22 mouse cellular contexts compared by ENCODE assay signal in the genomic region with DNA sequence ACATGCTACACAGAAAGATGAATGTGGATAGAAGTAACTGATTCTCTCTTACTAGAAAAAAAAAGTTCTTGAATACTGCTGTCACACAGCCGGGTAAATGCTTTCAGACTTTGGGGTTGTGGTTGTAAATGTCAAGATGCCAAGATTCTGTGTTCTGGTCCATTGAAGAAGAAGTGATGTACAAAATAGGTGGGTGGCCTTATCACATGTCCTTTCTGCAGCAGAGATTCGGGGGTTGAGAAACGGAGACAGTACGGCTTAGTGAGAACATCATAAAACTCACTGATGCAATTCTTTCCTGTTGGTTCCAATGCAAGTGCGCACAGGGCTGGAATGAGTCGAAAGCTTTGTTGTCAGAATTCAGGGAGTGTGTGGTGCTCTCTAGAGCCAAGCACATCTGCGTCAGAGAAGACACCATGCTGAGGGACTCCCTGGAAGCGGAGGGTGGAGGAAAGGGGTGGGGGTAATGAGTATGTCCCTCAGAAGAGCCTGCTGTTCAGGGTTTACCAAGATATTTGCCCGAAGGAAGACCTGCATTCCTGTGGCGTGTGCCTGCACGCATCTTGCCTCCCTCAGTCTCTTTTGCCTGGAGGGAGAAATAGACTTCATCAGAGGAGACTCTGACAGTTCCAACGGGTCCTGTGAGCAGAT.
DNase-seq lines count a peak whose midpoint lies in the region; ATAC-seq and TF ChIP-seq lines count a peak whose summit lies in the region.
"Had no signal": no experiment of that assay in that cellular context is flagged by ENCODE, and none has a peak within 500 bp of the region (broad histone marks: within the 10 kb centered on the region; RNA-seq: fewer than 3 reads in every experiment).

No protein-coding gene starts in this region.

- TF ChIP-seq EP300 in lung, postnatal 0 days (IDR thresholded peaks at IDR 0.05): no peak

- peak; percentile 75 for ATAC-seq in kidney, embryonic 15.5 days (replicated peaks; ENCODE audit: low FRiP score)
- ATAC-seq in CD4-positive, CD25-positive, alpha-beta regulatory T cell, adult 4 months: no peak
- no peak for ATAC-seq in lung, postnatal 0 days
- ATAC-seq: activated CD4-positive, CD25-positive, alpha-beta regulatory T cell, adult 4 months; forebrain, embryonic 15.5 days; midbrain, embryonic 15.5 days had no signal

- no peak overlapping the region for H3K9ac ChIP-seq in kidney, embryonic 15.5 days
- no peak overlapping the region for H3K9ac ChIP-seq in lung, postnatal 0 days (replicated peaks; ENCODE audit: low read depth)
- H3K9ac ChIP-seq: forebrain, embryonic 15.5 days; limb, embryonic 12.5 days; liver, embryonic 14.5 days; lung, embryonic 15.5 days; midbrain, embryonic 15.5 days; stomach, embryonic 15.5 days had no signal

- H3K36me3 ChIP-seq in kidney, embryonic 15.5 days: no peaks in the 10 kb centered on the region
- no peaks in the 10 kb centered on the region for H3K36me3 ChIP-seq in lung, postnatal 0 days (ENCODE audit: insufficient read depth, low read length)
- H3K36me3 ChIP-seq: forebrain, embryonic 15.5 days; limb, embryonic 12.5 days; lung, embryonic 15.5 days; midbrain, embryonic 15.5 days; stomach, embryonic 15.5 days had no signal

- H3K9me3 ChIP-seq in kidney, embryonic 15.5 days (replicated peaks): no peaks in the 10 kb centered on the region
- no peaks in the 10 kb centered on the region for H3K9me3 ChIP-seq in lung, postnatal 0 days (ENCODE audit: low read length)
- H3K9me3 ChIP-seq: forebrain, embryonic 15.5 days; limb, embryonic 12.5 days; lung, embryonic 15.5 days; midbrain, embryonic 15.5 days; stomach, embryonic 15.5 days had no signal

- H3K4me2 ChIP-seq in kidney, embryonic 15.5 days: peak overlapping the region; percentile 34; the same call in 1 of the 2 replicates
- H3K4me2 ChIP-seq in lung, postnatal 0 days (replicated peaks; ENCODE audit: low read depth, low read length): no peak overlapping the region
- H3K4me2 ChIP-seq: forebrain, embryonic 15.5 days; heart, embryonic 11.5 days; limb, embryonic 12.5 days; lung, embryonic 15.5 days; midbrain, embryonic 15.5 days; stomach, embryonic 15.5 days had no signal

- H3K27me3 ChIP-seq in kidney, embryonic 15.5 days: peaks cover 7% of the 10 kb centered on the region
- no peaks in the 10 kb centered on the region for H3K27me3 ChIP-seq in lung, postnatal 0 days (replicated peaks; ENCODE audit: insufficient read depth, low read length)
- H3K27me3 ChIP-seq: forebrain, embryonic 15.5 days; limb, embryonic 12.5 days; midbrain, embryonic 15.5 days; stomach, embryonic 15.5 days had no signal

- TF ChIP-seq CTCF in lung, postnatal 0 days (IDR thresholded peaks at IDR 0.05): no peak

- peaks cover 8% of the 10 kb centered on the region; the same call in 1 of the 2 replicates for H3K4me1 ChIP-seq in kidney, embryonic 15.5 days
- no peaks in the 10 kb centered on the region for H3K4me1 ChIP-seq in lung, postnatal 0 days (ENCODE audit: insufficient read depth, low read depth, low read length)
- H3K4me1 ChIP-seq: limb, embryonic 12.5 days; lung, embryonic 15.5 days; midbrain, embryonic 15.5 days; stomach, embryonic 15.5 days had no signal

- peak overlapping the region; percentile 51; the same call in 1 of the 2 replicates for H3K27ac ChIP-seq in kidney, embryonic 15.5 days
- H3K27ac ChIP-seq in lung, postnatal 0 days (ENCODE audit: low read length): no peak overlapping the region
- H3K27ac ChIP-seq: forebrain, embryonic 15.5 days; limb, embryonic 12.5 days; liver, embryonic 14.5 days; lung, embryonic 15.5 days; midbrain, embryonic 15.5 days; stomach, embryonic 15.5 days had no signal

- no peak overlapping the region for H3K4me3 ChIP-seq in kidney, embryonic 15.5 days (replicated peaks)
- H3K4me3 ChIP-seq in lung, postnatal 0 days (ENCODE audit: low read depth, low read length): no peak overlapping the region
- H3K4me3 ChIP-seq: forebrain, embryonic 15.5 days; limb, embryonic 12.5 days; lung, embryonic 15.5 days; midbrain, embryonic 15.5 days; myocyte; stomach, embryonic 15.5 days had no signal

- DNase-seq in kidney, adult 8-10 months: no peak
- peak; percentile 49 for DNase-seq in 3T3-L1 (ENCODE audit: low read depth, low spot score)
- peak; percentile 20 for DNase-seq in embryo, embryonic 10.5 days (ENCODE audit: low spot score)
- DNase-seq in forelimb bud, embryonic 11.5 days (ENCODE audit: low read depth, low spot score): peak; percentile 28
- DNase-seq in lung, postnatal 0 days (ENCODE audit: low spot score): no peak
- no peak for DNase-seq in frontal cortex, adult 2 months (ENCODE audit: extremely low spot score in 1 of 2, low spot score in 1 of 2)
- DNase-seq: adrenal gland, postnatal 14 days; cerebellum, adult 9-11 months; heart, postnatal 10 days; kidney, adult 2 months; thymus, adult 18-20 months had no signal

- WGBS in kidney, embryonic 15.5 days: 31% methylated on average over 12 of the region's 12 CpGs
- 68% methylated on average over 12 of the region's 12 CpGs for WGBS in lung, postnatal 0 days

Comparison
In these comparisons a context has a peak if more than half of its experiments do, and no peak if none do; other contexts are left out.
1. DNase-seq: peak in 3T3-L1 (single experiment), embryo, embryonic 10.5 days (single experiment) and forelimb bud, embryonic 11.5 days (single experiment); none in kidney, adult 8-10 months (0 of 2), lung, postnatal 0 days (single experiment) and frontal cortex, adult 2 months (0 of 2).